Mouse (Mus musculus) cerebellum, adult 2 months (tissue): ENCODE measurements around the gene Pdgfb.

ENCODE experiments used
- CTCF ChIP-seq: fragments of 200-500 bp; IDR thresholded peaks from 2 replicates; pipeline ENCODE4 v1.5.1; 2011; ENCODE audit warnings: low read depth, mild to moderate bottlenecking, control low read depth, low read length, moderate library complexity, borderline replicate concordance; ENCODE audit not compliant: insufficient read depth
- POLR2A ChIP-seq: fragments of 200-500 bp; IDR thresholded peaks from 2 replicates; pipeline ENCODE4 v1.6.1; 2011; ENCODE audit warnings: low read length, control low read depth, borderline replicate concordance; ENCODE audit not compliant: insufficient read depth

- TF ChIP-seq CTCF (no peak), POLR2A (no peak)
Observed at GRCm38 (mm10) chr15:80024331-80025313, 9.8 kb upstream of the Pdgfb start.
